Mouse (Mus musculus): ENCODE measurements around the gene Hoxa5. TPM values are rescaled to one million over a fixed set of nuclear protein-coding genes. Genes with fewer than 3 reads are reported as not detected.

Gene Hoxa5
- polyA plus RNA-seq, 1 experiment from 2014 or later: 150 TPM

- no peak overlapping the region for H3K27ac ChIP-seq
- H3K4me3 ChIP-seq: no peak overlapping the region
- H3K4me1 ChIP-seq (replicated peaks): peaks cover 38% of the 10 kb centered on the region
- no peak for ATAC-seq (ENCODE audit: low FRiP score)
- H3K9ac ChIP-seq: no peak overlapping the region
- peaks cover 99% of the 10 kb centered on the region for H3K27me3 ChIP-seq
- H3K4me2 ChIP-seq: no peak overlapping the region
- 24% methylated on average over 5 of the region's 5 CpGs for WGBS
- no peaks in the 10 kb centered on the region for H3K9me3 ChIP-seq
- no peaks in the 10 kb centered on the region for H3K36me3 ChIP-seq
These were observed 9.9 kb upstream of the Hoxa5 start for GRCm38 (mm10) chr6:52214271-52214670.

GRCm38 (mm10) chr6:52213119-52213986 lies 9.0 kb upstream of the Hoxa5 start, which contains the start of the genes Hoxa3 and Gm28308:
Hoxa3 (minus strand) TSS chr6:52213336.
Gm28308 (minus strand) TSS chr6:52213339.
- Histone ChIP-seq H3K9me3 (no peaks in the 10 kb centered on the region), H3K27me3 (peaks cover 99% of the 10 kb centered on the region), H3K36me3 (no peaks in the 10 kb centered on the region), H3K27ac (peak within 1 kb of the TSS; percentile 82), H3K4me3 (peak within 1 kb of the TSS; percentile 34), H3K4me1 (replicated peaks) (peaks cover 47% of the 10 kb centered on the region), H3K9ac (peak within 1 kb of the TSS; percentile 49), H3K4me2 (peak within 1 kb of the TSS; percentile 64)
- ATAC-seq (ENCODE audit: low FRiP score): no peak
- 6% methylated on average over 38 of the region's 38 CpGs for WGBS

GRCm38 (mm10) chr6:52212556-52213118 lies 8.2 kb upstream of the Hoxa5 start:
- no peaks in the 10 kb centered on the region for H3K36me3 ChIP-seq
- H3K4me3 ChIP-seq: peak overlapping the region; percentile 34
- no peak for ATAC-seq (ENCODE audit: low FRiP score)
- H3K9me3 ChIP-seq: no peaks in the 10 kb centered on the region
- WGBS: 1% methylated on average over 22 of the region's 22 CpGs
- H3K4me2 ChIP-seq: peak overlapping the region; percentile 64
- H3K27ac ChIP-seq: peak overlapping the region; percentile 82
- H3K27me3 ChIP-seq: peaks cover 99% of the 10 kb centered on the region
- H3K4me1 ChIP-seq (replicated peaks): peaks cover 50% of the 10 kb centered on the region
- peak overlapping the region; percentile 49; the same call in 1 of the 2 replicates for H3K9ac ChIP-seq

- Histone ChIP-seq H3K9me3 (no peaks in the 10 kb centered on the region), H3K36me3 (no peaks in the 10 kb centered on the region), H3K9ac (peak overlapping the region; percentile 49), H3K4me3 (peak overlapping the region; percentile 34), H3K27me3 (peaks cover 99% of the 10 kb centered on the region), H3K27ac (peak overlapping the region; percentile 82), H3K4me1 (replicated peaks) (peaks cover 43% of the 10 kb centered on the region), H3K4me2 (peak overlapping the region; percentile 64)
- no peak for ATAC-seq (ENCODE audit: low FRiP score)
- WGBS: 4% methylated on average over 13 of the region's 13 CpGs
These were observed 7.6 kb upstream of the Hoxa5 start for GRCm38 (mm10) chr6:52211961-52212360.

GRCm38 (mm10) chr6:52211170-52211935 lies 7.0 kb upstream of the Hoxa5 start:
- Histone ChIP-seq H3K9me3 (no peaks in the 10 kb centered on the region), H3K36me3 (no peaks in the 10 kb centered on the region), H3K4me3 (peak overlapping the region; percentile 34), H3K27me3 (peaks cover 99% of the 10 kb centered on the region), H3K4me1 (replicated peaks) (peaks cover 40% of the 10 kb centered on the region), H3K9ac (peak overlapping the region; percentile 63), H3K4me2 (peak overlapping the region; percentile 64), H3K27ac (peak overlapping the region; percentile 82)
- ATAC-seq (ENCODE audit: low FRiP score): peak; percentile 38; the same call in 1 of the 2 replicates
- WGBS: 1% methylated on average over 37 of the region's 37 CpGs

GRCm38 (mm10) chr6:52209685-52210046 lies 5.3 kb upstream of the Hoxa5 start:
- Histone ChIP-seq H3K27ac (peak overlapping the region; percentile 91), H3K4me2 (peak overlapping the region; percentile 64), H3K9ac (peak overlapping the region; percentile 70), H3K4me3 (peak overlapping the region; percentile 58), H3K4me1 (replicated peaks) (peaks cover 45% of the 10 kb centered on the region), H3K27me3 (peaks cover 99% of the 10 kb centered on the region), H3K36me3 (no peaks in the 10 kb centered on the region), H3K9me3 (no peaks in the 10 kb centered on the region)
- 9% methylated on average over 12 of the region's 12 CpGs for WGBS
- ATAC-seq (ENCODE audit: low FRiP score): no peak

GRCm38 (mm10) chr6:52208868-52209684 lies 4.7 kb upstream of the Hoxa5 start:
- Histone ChIP-seq H3K9ac (peak overlapping the region; percentile 70; the same call in 1 of the 2 replicates), H3K4me2 (peak overlapping the region; percentile 64)

GRCm38 (mm10) chr6:52208072-52208867 lies 3.9 kb upstream of the Hoxa5 start, which contains the start of gene Hoxa6:
Hoxa6 (minus strand) TSS chr6:52208722.
- H3K9me3 ChIP-seq: no peaks in the 10 kb centered on the region
- peak within 1 kb of the TSS; percentile 95 for H3K27ac ChIP-seq
- peak within 1 kb of the TSS; percentile 77 for H3K9ac ChIP-seq
- peak within 1 kb of the TSS; percentile 64 for H3K4me2 ChIP-seq
- H3K27me3 ChIP-seq: peaks cover 99% of the 10 kb centered on the region
- peak within 1 kb of the TSS; percentile 58 for H3K4me3 ChIP-seq
- peaks cover 57% of the 10 kb centered on the region for H3K4me1 ChIP-seq (replicated peaks)
- no peaks in the 10 kb centered on the region for H3K36me3 ChIP-seq
- peak; percentile 14; the same call in 1 of the 2 replicates for ATAC-seq (ENCODE audit: low FRiP score)
- WGBS: under 1% methylated on average over 47 of the region's 47 CpGs

More at GRCm38 (mm10) chr6:52208868-52209684, 4.7 kb upstream of the Hoxa5 start:
- ATAC-seq (ENCODE audit: low FRiP score): 0 out of 2 replicates have a peak, but pooled peaks have one; percentile 1
- 4% methylated on average over 18 of the region's 18 CpGs for whole genome bisulfite sequencing
- no peaks in the 10 kb centered on the region for H3K9me3 ChIP-seq
- H3K27ac ChIP-seq: peak overlapping the region; percentile 91
- peak overlapping the region; percentile 58 for H3K4me3 ChIP-seq
- peaks cover 49% of the 10 kb centered on the region for H3K4me1 ChIP-seq (replicated peaks)
- no peaks in the 10 kb centered on the region for H3K36me3 ChIP-seq
- peaks cover 99% of the 10 kb centered on the region for H3K27me3 ChIP-seq

- H3K4me1 ChIP-seq (replicated peaks): peaks cover 53% of the 10 kb centered on the region
- peak overlapping the region; percentile 77 for H3K9ac ChIP-seq
- no peaks in the 10 kb centered on the region for H3K9me3 ChIP-seq
- peaks cover 99% of the 10 kb centered on the region for H3K27me3 ChIP-seq
- H3K36me3 ChIP-seq: no peaks in the 10 kb centered on the region
- peak overlapping the region; percentile 95 for H3K27ac ChIP-seq
- H3K4me2 ChIP-seq: peak overlapping the region; percentile 64
- ATAC-seq (ENCODE audit: low FRiP score): no peak
- H3K4me3 ChIP-seq: peak overlapping the region; percentile 58
These were observed 3.2 kb upstream of the Hoxa5 start for GRCm38 (mm10) chr6:52207684-52207976.

GRCm38 (mm10) chr6:52206882-52207683 lies 2.7 kb upstream of the Hoxa5 start:
- H3K36me3 ChIP-seq: no peaks in the 10 kb centered on the region
- peaks cover 48% of the 10 kb centered on the region for H3K4me1 ChIP-seq (replicated peaks)
- peak overlapping the region; percentile 77 for H3K9ac ChIP-seq
- H3K4me3 ChIP-seq: peak overlapping the region; percentile 58
- H3K4me2 ChIP-seq: peak overlapping the region; percentile 64
- H3K27me3 ChIP-seq: peaks cover 99% of the 10 kb centered on the region
- no peak for ATAC-seq (ENCODE audit: low FRiP score)
- no peaks in the 10 kb centered on the region for H3K9me3 ChIP-seq
- WGBS: 4% methylated on average over 4 of the region's 4 CpGs
- H3K27ac ChIP-seq: peak overlapping the region; percentile 95
